Mouse (Mus musculus) lung, embryonic 14.5 days (tissue): ENCODE results near the gene Cdca3. TPM values are rescaled to one million over a fixed set of nuclear protein-coding genes. Genes with fewer than 3 reads are reported as not detected.

Experiments used
- ATAC-seq: fragments of 200-750 bp; cut with Nextera tagmentation; 2 replicates; pipeline ENCODE4 v1.8.0; 2017; ENCODE audit warnings: mild to moderate bottlenecking, moderate TSS enrichment, moderate library complexity; ENCODE audit not compliant: insufficient read depth
- DNase-seq: peaks from one replicate; pipeline ENCODE4 v3.0.0-alpha.2; 2015
- H3K27ac ChIP-seq: fragments of 300-500 bp; sonication (generic); 2 replicates; pipeline ENCODE4 v1.5.1; 2014; ENCODE audit warnings: low read depth, mild to moderate bottlenecking, moderate library complexity
- H3K27me3 ChIP-seq: fragments of 300-500 bp; sonication (generic); 2 replicates; pipeline ENCODE4 v1.6.1; 2014; ENCODE audit warnings: low read length, control low read depth; ENCODE audit not compliant: insufficient read depth
- H3K36me3 ChIP-seq: fragments of 300-500 bp; sonication (generic); 2 replicates; pipeline ENCODE4 v1.6.1; 2014; ENCODE audit warnings: control low read depth; ENCODE audit not compliant: insufficient read depth
- H3K4me1 ChIP-seq: fragments of 300-500 bp; sonication (generic); 2 replicates; pipeline ENCODE4 v1.6.1; 2014; ENCODE audit warnings: antibody characterized with exemption, control low read depth; ENCODE audit not compliant: insufficient read depth
- H3K4me2 ChIP-seq: fragments of 300-500 bp; sonication (generic); 2 replicates; pipeline ENCODE4 v1.6.1; 2014; ENCODE audit warnings: mild to moderate bottlenecking
- H3K4me3 ChIP-seq: fragments of 300-500 bp; sonication (generic); 2 replicates; pipeline ENCODE4 v1.5.1; 2014; ENCODE audit warnings: low read depth, low read length
- H3K9ac ChIP-seq: fragments of 300-500 bp; sonication (generic); 2 replicates; pipeline ENCODE4 v1.6.1; 2014
- H3K9me3 ChIP-seq: fragments of 300-500 bp; sonication (generic); 2 replicates; pipeline ENCODE4 v1.6.1; 2016; ENCODE audit warnings: low read depth, low read length, control low read depth
- CTCF ChIP-seq: IDR thresholded peaks from 2 replicates; pipeline ENCODE4 v1.5.1; 2016; ENCODE audit warnings: antibody characterized with exemption, low read depth
- WGBS: fragments of 180-500 bp; shearing (Covaris S2); extraction: QIAGEN DNeasy Blood & Tissue Kit; methylation state at CpG from one replicate; pipeline ENCODE4 v1.1.7; 2014; 5-methylcytosine and 5-hydroxymethylcytosine counted together
- polyA plus RNA-seq: library from polyadenylated mRNA; unstranded; fragments of >200 nt; fragmentation: Nextera tagmentation; extraction: Ambion mirVana; gene quantifications from 2 replicates; pipeline ENCODE4 v1.2.1, GENCODE M21; 2014

The Cdca3 gene
- polyA plus RNA-seq, 1 experiment from 2014 or later: 204 TPM

DNA sequence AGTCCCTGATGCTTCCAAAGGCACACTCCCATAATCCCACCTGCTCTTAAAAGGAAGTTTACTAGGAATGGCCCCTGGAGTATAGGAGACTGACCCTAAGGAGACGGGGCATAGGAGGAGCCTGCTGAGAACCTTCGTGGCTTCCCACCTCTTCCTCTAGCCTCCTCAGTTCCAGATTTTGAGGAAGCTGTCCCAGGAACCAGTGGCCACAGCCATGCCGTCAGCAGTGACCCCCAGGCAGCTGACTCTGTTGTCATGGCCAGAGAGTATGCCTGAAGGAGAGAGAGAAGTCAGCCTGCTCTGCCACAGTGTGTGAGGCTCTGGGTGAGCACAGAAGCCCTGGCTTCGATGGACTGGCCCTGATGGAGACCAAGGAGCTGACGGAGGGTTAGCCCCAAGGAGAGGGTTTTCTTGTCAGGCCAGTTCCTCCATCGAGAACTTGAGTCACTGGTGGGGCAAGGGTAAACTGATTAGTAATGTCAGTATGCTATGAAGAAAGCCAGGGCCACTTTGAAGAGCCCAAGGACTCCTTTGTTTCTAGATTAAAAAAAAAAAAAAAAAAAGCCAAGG is 5.2 kb downstream of the Cdca3 start:
- no peak for DNase-seq
- Histone ChIP-seq H3K4me3 (no peak overlapping the region), H3K9ac (no peak overlapping the region), H3K27ac (no peak overlapping the region), H3K9me3 (no peaks in the 10 kb centered on the region), H3K36me3 (peaks cover 35% of the 10 kb centered on the region), H3K27me3 (no peaks in the 10 kb centered on the region), H3K4me2 (no peak overlapping the region), H3K4me1 (0 out of 2 replicates have a peak, but pooled peaks cover 12% of the 10 kb centered on the region)
- TF ChIP-seq CTCF: no peak
- WGBS: 75% methylated on average over 6 of the region's 6 CpGs
- no peak for ATAC-seq

DNA sequence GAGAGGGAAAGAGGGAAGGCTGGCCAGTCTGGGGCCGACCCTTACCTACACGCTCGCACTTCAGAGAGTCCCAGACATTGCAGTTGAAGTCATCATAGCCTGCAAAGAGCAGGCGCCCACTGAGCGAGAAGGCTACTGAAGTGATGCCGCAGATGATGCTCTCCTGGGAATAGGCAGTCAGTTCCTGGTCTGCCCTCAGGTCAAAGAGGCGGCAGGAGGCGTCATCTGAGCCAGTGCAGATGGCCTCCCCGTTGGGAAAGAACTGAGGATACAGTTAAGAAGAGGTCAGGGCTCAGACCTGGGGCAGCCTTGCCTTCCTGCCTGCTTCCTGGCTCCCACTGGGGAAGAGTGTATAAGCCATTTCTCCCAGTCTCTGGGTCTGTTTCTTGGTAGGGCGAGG is 6.2 kb downstream of the Cdca3 start:
- H3K9ac ChIP-seq: peak overlapping the region; percentile 9; the same call in 1 of the 2 replicates
- H3K4me1 ChIP-seq: 0 out of 2 replicates have a peak, but pooled peaks cover 12% of the 10 kb centered on the region
- H3K4me3 ChIP-seq: no peak overlapping the region
- H3K4me2 ChIP-seq: no peak overlapping the region
- WGBS: 53% methylated on average over 10 of the region's 10 CpGs
- peaks cover 35% of the 10 kb centered on the region for H3K36me3 ChIP-seq
- TF ChIP-seq CTCF: no peak
- no peaks in the 10 kb centered on the region for H3K9me3 ChIP-seq
- DNase-seq: no peak
- 0 out of 2 replicates have a peak overlapping the region, but pooled peaks have one; percentile 8 for H3K27ac ChIP-seq
- no peaks in the 10 kb centered on the region for H3K27me3 ChIP-seq
- no peak for ATAC-seq

DNA sequence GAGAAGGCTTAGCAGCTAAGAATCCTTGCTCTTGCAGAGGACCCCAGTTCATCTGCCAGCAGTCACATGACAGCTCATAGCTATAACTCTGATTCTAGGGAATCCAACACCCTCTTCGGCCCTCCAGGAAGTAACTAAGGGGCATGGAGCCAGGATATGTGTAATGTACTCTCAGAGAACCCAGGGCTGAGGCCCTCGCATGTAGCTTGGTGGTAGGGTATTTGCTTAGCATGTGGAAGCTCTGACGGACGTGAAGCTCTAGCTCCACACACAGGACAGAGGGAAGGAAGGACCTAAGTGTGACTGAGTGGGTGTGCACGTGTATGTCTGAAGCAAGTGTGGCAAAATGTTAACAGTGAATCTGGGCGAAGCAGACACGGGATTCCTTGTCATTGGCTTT is 7.1 kb downstream of the Cdca3 start:
- ATAC-seq: peak; percentile 24; the same call in 1 of the 2 replicates
- Histone ChIP-seq H3K36me3 (peaks cover 33% of the 10 kb centered on the region), H3K4me2 (no peak overlapping the region), H3K4me1 (0 out of 2 replicates have a peak, but pooled peaks cover 9% of the 10 kb centered on the region), H3K27ac (peak overlapping the region; percentile 33), H3K9ac (no peak overlapping the region), H3K9me3 (no peaks in the 10 kb centered on the region), H3K27me3 (no peaks in the 10 kb centered on the region), H3K4me3 (no peak overlapping the region)
- WGBS: 54% methylated on average over 7 of the region's 7 CpGs
- DNase-seq: peak; percentile 70
- peak; percentile 18; the same call in 1 of the 2 replicates for TF ChIP-seq CTCF

DNA sequence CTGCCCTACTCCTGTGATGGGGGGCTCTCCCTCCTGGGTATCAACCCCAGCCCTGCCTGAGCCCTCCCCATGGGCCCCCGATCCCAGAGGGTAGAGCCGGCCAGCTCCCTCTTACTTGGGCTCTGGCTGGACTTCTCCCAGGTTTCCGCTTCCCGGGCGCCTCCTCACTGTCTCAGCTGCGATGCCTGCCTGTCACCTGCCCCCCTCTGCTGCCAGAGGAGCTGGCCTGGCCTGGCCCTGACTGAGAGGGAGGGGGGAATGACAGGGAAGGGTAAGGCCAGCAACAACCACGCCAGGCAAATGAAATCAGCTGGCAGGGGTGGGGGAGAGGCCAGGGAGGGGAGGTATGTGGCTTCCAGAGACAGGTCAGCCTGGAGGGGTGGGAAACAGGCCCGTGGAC is 10.5 kb downstream of the Cdca3 start:
- 8% methylated on average over 8 of the region's 8 CpGs for WGBS
- H3K4me3 ChIP-seq: no peak overlapping the region
- no peak for DNase-seq
- no peak overlapping the region for H3K4me2 ChIP-seq
- ATAC-seq: peak; percentile 18; the same call in 1 of the 2 replicates
- 0 out of 2 replicates have a peak, but pooled peaks cover 9% of the 10 kb centered on the region for H3K4me1 ChIP-seq
- no peak for TF ChIP-seq CTCF
- no peak overlapping the region for H3K27ac ChIP-seq
- no peaks in the 10 kb centered on the region for H3K27me3 ChIP-seq
- peaks cover 5% of the 10 kb centered on the region; the same call in 1 of the 2 replicates for H3K36me3 ChIP-seq
- no peaks in the 10 kb centered on the region for H3K9me3 ChIP-seq
- peak overlapping the region; percentile 8; the same call in 1 of the 2 replicates for H3K9ac ChIP-seq

DNA sequence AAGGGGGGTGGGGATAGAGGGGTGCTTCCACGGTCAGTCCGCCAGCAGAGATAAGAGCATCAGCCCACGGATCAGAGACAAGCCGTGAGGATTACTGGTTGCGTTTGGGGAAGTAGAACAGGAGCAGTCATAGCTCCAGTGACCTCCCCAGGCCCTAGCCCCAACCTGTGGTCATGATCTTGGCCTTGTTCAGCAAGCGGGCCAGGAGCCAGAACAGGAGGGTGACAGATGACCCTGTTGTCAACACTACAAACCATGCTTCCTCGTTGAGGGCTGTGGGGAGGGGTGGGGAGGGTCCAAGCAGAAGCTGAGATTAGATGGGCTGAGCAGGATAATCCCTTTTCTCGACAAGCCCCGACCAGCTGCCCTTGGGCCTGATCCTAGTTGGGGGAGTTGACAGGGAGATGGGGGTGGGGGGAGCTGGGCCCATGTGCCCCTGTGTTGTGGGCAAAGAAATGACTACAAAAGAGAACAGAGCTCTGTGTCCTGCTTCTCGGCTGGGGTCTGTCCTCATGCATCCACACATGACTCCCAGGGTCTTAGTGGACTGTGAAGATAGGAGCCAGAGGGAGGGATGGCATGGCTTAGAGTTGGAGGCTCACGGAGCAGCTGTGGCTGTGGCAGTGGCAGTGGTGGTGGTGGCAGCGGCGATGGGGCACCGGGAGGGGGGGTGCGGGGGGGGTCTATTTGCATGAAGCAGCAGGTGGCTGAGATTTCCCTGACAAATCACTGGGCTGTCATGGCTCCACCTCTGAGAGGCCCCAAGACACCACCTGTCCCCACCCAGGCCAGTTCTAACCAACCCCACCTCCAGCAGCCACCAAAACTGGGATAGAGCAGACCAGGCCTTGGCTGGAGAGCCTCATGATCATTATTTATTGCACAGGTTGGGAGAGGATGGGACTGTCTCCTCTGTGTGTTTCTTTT is 11.2 kb downstream of the Cdca3 start, which contains the start of gene Gnb3:
Gene Gnb3 (minus strand): TSS at position 35 of the 927 bp plus-strand sequence.
- Histone ChIP-seq H3K4me1 (0 out of 2 replicates have a peak, but pooled peaks cover 9% of the 10 kb centered on the region), H3K27ac (no peak within 1 kb of the TSS), H3K4me2 (no peak within 1 kb of the TSS), H3K27me3 (no peaks in the 10 kb centered on the region), H3K4me3 (no peak within 1 kb of the TSS), H3K9ac (peak within 1 kb of the TSS; percentile 8; the same call in 1 of the 2 replicates), H3K36me3 (peaks cover 8% of the 10 kb centered on the region; the same call in 1 of the 2 replicates), H3K9me3 (no peaks in the 10 kb centered on the region)
- 23% methylated on average over 15 of the region's 15 CpGs for WGBS
- ATAC-seq (0 out of 2 replicates have a peak, but pooled peaks have one; percentile 6), DNase-seq (no peak)
- TF ChIP-seq CTCF: no peak

DNA sequence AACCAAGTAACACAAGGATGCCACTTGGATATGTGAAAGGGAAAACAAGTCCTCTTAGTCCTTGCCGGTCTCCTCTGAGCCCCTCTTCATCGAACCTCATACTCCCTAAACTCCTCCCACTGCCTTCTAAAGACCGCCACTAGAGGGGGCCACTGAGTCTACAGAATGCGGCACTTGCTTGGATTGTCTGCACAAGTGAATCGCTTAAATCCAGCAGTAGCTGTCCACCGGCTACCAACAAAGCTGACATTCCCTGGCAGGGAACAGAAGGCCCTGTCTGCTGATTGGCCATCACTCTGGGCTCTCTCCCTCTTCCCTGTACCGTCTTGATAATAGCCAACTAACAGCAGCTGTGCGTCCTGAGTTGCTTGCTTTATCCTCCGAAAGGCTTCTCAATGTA is 18.0 kb downstream of the Cdca3 start:
- no peaks in the 10 kb centered on the region for H3K4me1 ChIP-seq
- DNase-seq (peak; percentile 97), ATAC-seq (peak; percentile 89)
- H3K4me3 ChIP-seq: no peak overlapping the region
- H3K27ac ChIP-seq: no peak overlapping the region
- no peak overlapping the region for H3K4me2 ChIP-seq
- H3K9me3 ChIP-seq: no peaks in the 10 kb centered on the region
- H3K36me3 ChIP-seq: peaks cover 24% of the 10 kb centered on the region; the same call in 1 of the 2 replicates
- 9% methylated on average over 9 of the region's 9 CpGs for WGBS
- H3K27me3 ChIP-seq: no peaks in the 10 kb centered on the region
- peak; percentile 98 for TF ChIP-seq CTCF
- no peak overlapping the region for H3K9ac ChIP-seq

DNA sequence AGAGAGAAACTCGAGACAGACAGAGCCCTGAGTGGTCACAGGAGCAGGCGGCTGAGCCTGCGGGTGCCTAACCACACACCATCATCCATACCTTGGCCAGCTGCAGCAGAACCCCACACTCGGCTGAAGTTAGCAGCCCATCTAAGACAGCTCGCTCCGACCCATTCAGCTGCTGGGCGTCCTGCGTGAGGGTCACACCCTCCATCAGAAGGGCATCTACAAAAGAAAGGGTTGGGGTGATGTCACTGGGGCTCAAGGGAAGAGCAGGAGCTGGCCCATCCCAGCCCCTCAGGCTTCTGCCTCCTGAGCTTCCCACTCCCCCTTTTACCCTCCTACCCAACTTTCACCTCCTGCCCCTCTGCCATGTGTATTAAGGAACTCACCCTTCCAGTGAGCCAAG is 21.2 kb downstream of the Cdca3 start:
- no peak overlapping the region for H3K9ac ChIP-seq
- no peak for TF ChIP-seq CTCF
- H3K4me3 ChIP-seq: no peak overlapping the region
- DNase-seq: no peak
- no peaks in the 10 kb centered on the region for H3K9me3 ChIP-seq
- H3K4me2 ChIP-seq: no peak overlapping the region
- WGBS: 44% methylated on average over 8 of the region's 8 CpGs
- no peaks in the 10 kb centered on the region for H3K4me1 ChIP-seq
- H3K27me3 ChIP-seq: no peaks in the 10 kb centered on the region
- H3K27ac ChIP-seq: no peak overlapping the region
- H3K36me3 ChIP-seq: peaks cover 35% of the 10 kb centered on the region
- ATAC-seq: no peak
